In genomic region chr5:63969476-63970112, GRCm38 (mm10) we compare ENCODE assay signal across 9 mouse cellular contexts. TPM values are rescaled to one million over a fixed set of nuclear protein-coding genes. Genes with fewer than 3 reads are reported as not detected.
DNase-seq lines count a peak whose midpoint lies in the region; ATAC-seq lines count a peak whose summit lies in the region.
"Had no signal": no experiment of that assay in that cellular context is flagged by ENCODE, and none has a peak within 500 bp of the region (broad histone marks: within the 10 kb centered on the region; RNA-seq: fewer than 3 reads in every experiment).

No protein-coding gene starts in this region.

- H3K9me3 ChIP-seq in embryonic facial prominence, embryonic 15.5 days (replicated peaks): no peaks in the 10 kb centered on the region
- no peaks in the 10 kb centered on the region for H3K9me3 ChIP-seq in limb, embryonic 11.5 days (ENCODE audit: control insufficient read depth, low read length)

- H3K27me3 ChIP-seq in embryonic facial prominence, embryonic 15.5 days: no peaks in the 10 kb centered on the region
- H3K27me3 ChIP-seq in limb, embryonic 11.5 days (ENCODE audit: control insufficient read depth, insufficient read depth, low read length): no peaks in the 10 kb centered on the region
- H3K27me3 ChIP-seq in splenic B cell, adult 2 months (ENCODE audit: control insufficient read depth, insufficient read depth, low read length, poor library complexity, severe bottlenecking): no peaks in the 10 kb centered on the region
- H3K27me3 ChIP-seq: Patski had no signal

- peaks cover 22% of the 10 kb centered on the region for H3K4me1 ChIP-seq in embryonic facial prominence, embryonic 15.5 days
- peaks cover 8% of the 10 kb centered on the region; the same call in 1 of the 2 replicates for H3K4me1 ChIP-seq in limb, embryonic 11.5 days (ENCODE audit: control insufficient read depth, insufficient read depth, low read length)

- H3K9ac ChIP-seq in embryonic facial prominence, embryonic 15.5 days: no peak overlapping the region
- no peak overlapping the region for H3K9ac ChIP-seq in limb, embryonic 11.5 days (ENCODE audit: low read length)

- peak; percentile 70 for DNase-seq in cerebellum, adult 9-10 months
- DNase-seq in cerebellum, postnatal 25 days: no peak
- peak; percentile 40 for DNase-seq in CD4-positive, CD25-positive, alpha-beta regulatory T cell, adult 2 months (ENCODE audit: low read depth, low spot score)
- DNase-seq in limb, embryonic 11.5 days (ENCODE audit: low spot score): peak; percentile 42
- DNase-seq in splenic B cell, adult 2 months (ENCODE audit: low read depth, low spot score): peak; percentile 42
- DNase-seq in layer of hippocampus, adult 9-11 months: no peak
- no peak for DNase-seq in right cerebral cortex, postnatal 14 days

- peak overlapping the region; percentile 64 for H3K4me3 ChIP-seq in embryonic facial prominence, embryonic 15.5 days (replicated peaks)
- no peak overlapping the region; the same call in 1 of the 2 replicates for H3K4me3 ChIP-seq in limb, embryonic 11.5 days (ENCODE audit: low read depth, low read length)

- peak overlapping the region; percentile 77 for H3K27ac ChIP-seq in embryonic facial prominence, embryonic 15.5 days (replicated peaks)
- no peak overlapping the region for H3K27ac ChIP-seq in limb, embryonic 11.5 days (replicated peaks; ENCODE audit: low read depth, low read length)

- ATAC-seq in embryonic facial prominence, embryonic 15.5 days (ENCODE audit: insufficient number of reproducible peaks, low FRiP score, low TSS enrichment, low read depth): no peak
- no peak for ATAC-seq in limb, embryonic 11.5 days (ENCODE audit: insufficient number of reproducible peaks, low FRiP score, low TSS enrichment, low read depth)

- WGBS in embryonic facial prominence, embryonic 15.5 days: 16% methylated on average over 5 of the region's 5 CpGs
- 21% methylated on average over 5 of the region's 5 CpGs for WGBS in limb, embryonic 11.5 days

- peak overlapping the region; percentile 73 for H3K4me2 ChIP-seq in embryonic facial prominence, embryonic 15.5 days (replicated peaks)
- H3K4me2 ChIP-seq in limb, embryonic 11.5 days (ENCODE audit: low read depth, severe bottlenecking): peak overlapping the region; percentile 37

- H3K36me3 ChIP-seq in embryonic facial prominence, embryonic 15.5 days: no peaks in the 10 kb centered on the region
- H3K36me3 ChIP-seq in limb, embryonic 11.5 days (ENCODE audit: control insufficient read depth, insufficient read depth, low read length): no peaks in the 10 kb centered on the region
- H3K36me3 ChIP-seq in splenic B cell, adult 2 months (ENCODE audit: control insufficient read depth, insufficient read depth, low read length, poor library complexity, severe bottlenecking): no peaks in the 10 kb centered on the region

RNA-seq across cellular contexts. Expression of gene Rell1, which starts 0.9 kb away (rescaled TPM):
- polyA plus RNA-seq in embryonic facial prominence, embryonic 15.5 days (2015; fragmentation: Nextera tagmentation; extraction: Ambion mirVana): 26.6 and 30.1 TPM in 2 replicates
- polyA plus RNA-seq in limb, embryonic 11.5 days (2014; fragmentation: Nextera tagmentation; extraction: Ambion mirVana): 12.2 and 12.3 TPM in 2 replicates

Comparison
In these comparisons a context has a peak if more than half of its experiments do, and no peak if none do; other contexts are left out.
1. DNase-seq: peak in cerebellum, adult 9-10 months (single experiment), CD4-positive, CD25-positive, alpha-beta regulatory T cell, adult 2 months (single experiment), limb, embryonic 11.5 days (single experiment) and splenic B cell, adult 2 months (single experiment); none in cerebellum, postnatal 25 days (0 of 2), layer of hippocampus, adult 9-11 months (single experiment) and right cerebral cortex, postnatal 14 days (single experiment).